Mouse (Mus musculus): ENCODE data around the gene Sf3b4. TPM values are rescaled to one million over a fixed set of nuclear protein-coding genes. Genes with fewer than 3 reads are reported as not detected.
"Not testable (repeated sequence)": the region's sequence is repeated elsewhere in the genome, so short reads cannot be mapped to it uniquely, and the experiment has no call there.

The Sf3b4 gene
- polyA plus RNA-seq, 1 experiment from 2014 or later, result 59.4 TPM

DNA sequence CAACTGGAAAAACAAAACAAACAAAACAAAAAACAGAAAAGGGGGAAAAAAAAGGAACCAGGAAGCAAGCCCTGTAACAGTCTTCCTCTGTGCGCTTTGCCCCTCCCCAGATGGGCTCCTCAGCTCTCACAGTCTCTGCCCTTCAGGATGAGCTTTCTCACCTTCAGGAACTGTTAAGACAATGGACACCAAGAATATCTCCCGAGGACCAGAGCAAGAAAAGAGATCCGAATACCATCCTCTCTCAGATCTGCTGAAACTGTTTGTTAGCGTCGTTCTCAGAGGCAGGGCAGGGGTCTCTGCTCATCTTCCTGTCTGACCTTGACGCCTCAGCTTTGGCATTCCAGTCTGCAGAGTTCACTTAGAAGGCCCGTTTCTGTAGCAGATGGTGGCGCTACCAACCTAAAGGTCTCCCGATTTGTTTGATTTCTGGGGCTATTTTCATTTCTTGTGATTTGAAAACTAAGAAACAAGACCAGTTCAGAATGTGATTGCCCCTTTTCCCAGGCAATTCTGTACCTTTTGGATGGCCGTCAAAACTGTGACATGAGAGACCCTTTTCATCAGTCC lies 1.1 kb upstream of the Sf3b4 start:
- H3K9ac ChIP-seq (ENCODE audit: low read depth, low read length), result peak overlapping the region; percentile 89
- WGBS (ENCODE audit: insufficient replicate concordance), result 36% methylated on average over 10 of the region's 10 CpGs
- H3K9me3 ChIP-seq (replicated peaks; ENCODE audit: control insufficient read depth, low read length), result no peaks in the 10 kb centered on the region
- peaks cover 15% of the 10 kb centered on the region for H3K4me1 ChIP-seq (ENCODE audit: control insufficient read depth, low read depth, low read length)
- no peaks in the 10 kb centered on the region for H3K27me3 ChIP-seq (ENCODE audit: control insufficient read depth, insufficient read depth, low read depth, low read length)
- peak overlapping the region; percentile 93 for H3K4me3 ChIP-seq (ENCODE audit: low read depth, low read length)
- ATAC-seq (ENCODE audit: low read depth), result no peak
- peak overlapping the region; percentile 97 for H3K27ac ChIP-seq (ENCODE audit: low read length)
- H3K4me2 ChIP-seq (ENCODE audit: low read depth, low read length), result peak overlapping the region; percentile 86
- peaks cover 18% of the 10 kb centered on the region for H3K36me3 ChIP-seq (ENCODE audit: control insufficient read depth, insufficient read depth)

DNA sequence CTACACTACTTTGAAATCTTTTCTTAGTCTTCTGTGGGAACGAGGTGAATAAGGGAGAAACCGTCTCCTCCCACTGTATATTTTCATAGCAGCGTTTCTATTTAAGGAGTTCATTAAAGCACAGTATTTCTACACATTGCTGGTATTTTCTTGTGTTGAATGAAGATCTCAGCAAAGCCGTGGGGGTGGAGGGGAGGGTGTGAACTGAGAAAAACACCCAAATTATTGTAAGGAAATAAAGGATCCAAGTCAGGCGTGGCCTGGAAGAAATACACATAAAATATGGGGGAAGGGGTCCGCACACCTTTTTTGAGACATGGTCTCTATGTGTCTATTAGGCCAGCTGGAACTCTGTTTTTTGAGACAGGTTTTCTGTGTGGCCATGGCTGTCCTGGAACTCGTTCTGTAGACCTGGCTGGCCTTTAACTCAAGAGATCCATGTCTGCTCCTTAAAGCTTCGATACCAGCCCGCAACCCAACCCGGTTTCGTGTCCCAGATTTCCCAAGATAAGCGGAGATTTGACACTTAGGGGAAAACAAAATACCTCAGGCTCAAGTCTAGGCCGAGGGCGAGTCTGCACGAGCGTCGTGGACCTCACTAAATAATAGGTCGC lies 442 bp upstream of the Sf3b4 start:
- H3K4me2 ChIP-seq (ENCODE audit: low read depth, low read length), result peak overlapping the region; percentile 86
- peaks cover 24% of the 10 kb centered on the region for H3K36me3 ChIP-seq (ENCODE audit: control insufficient read depth, insufficient read depth)
- H3K9ac ChIP-seq (ENCODE audit: low read depth, low read length), result peak overlapping the region; percentile 89
- H3K27ac ChIP-seq (ENCODE audit: low read length), result peak overlapping the region; percentile 97
- no peaks in the 10 kb centered on the region for H3K27me3 ChIP-seq (ENCODE audit: control insufficient read depth, insufficient read depth, low read depth, low read length)
- peak; percentile 7; the same call in 1 of the 2 replicates for ATAC-seq (ENCODE audit: low read depth)
- WGBS (ENCODE audit: insufficient replicate concordance), result 15% methylated on average over 18 of the region's 18 CpGs
- H3K4me1 ChIP-seq (ENCODE audit: control insufficient read depth, low read depth, low read length), result peaks cover 15% of the 10 kb centered on the region
- H3K9me3 ChIP-seq (replicated peaks; ENCODE audit: control insufficient read depth, low read length), result no peaks in the 10 kb centered on the region
- H3K4me3 ChIP-seq (ENCODE audit: low read depth, low read length), result peak overlapping the region; percentile 93

DNA sequence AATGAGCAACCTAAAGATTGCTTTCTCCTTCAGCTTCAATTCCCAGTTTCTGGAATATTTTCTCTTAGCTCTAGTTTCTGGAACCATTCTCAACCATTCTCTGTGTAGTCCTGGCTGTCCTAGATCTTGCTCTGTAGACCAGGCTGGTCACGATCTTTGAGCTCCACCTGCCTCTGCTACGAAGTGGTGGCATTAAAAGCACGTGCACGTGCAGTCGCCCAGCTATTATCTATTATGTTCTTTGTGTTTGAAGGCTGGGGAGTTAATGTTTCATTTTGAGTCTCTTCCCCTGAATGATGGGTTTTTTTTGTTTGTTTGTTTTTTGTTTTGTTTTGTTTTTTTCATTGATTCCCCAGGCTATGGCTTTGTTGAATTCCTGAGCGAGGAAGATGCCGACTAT lies 1.1 kb downstream of the Sf3b4 start:
- Histone ChIP-seq H3K27me3 (ENCODE audit: control insufficient read depth, insufficient read depth, low read depth, low read length) (no peaks in the 10 kb centered on the region), H3K4me3 (ENCODE audit: low read depth, low read length) (peak overlapping the region; percentile 93), H3K9ac (ENCODE audit: low read depth, low read length) (peak overlapping the region; percentile 89), H3K4me2 (ENCODE audit: low read depth, low read length) (peak overlapping the region; percentile 86), H3K36me3 (ENCODE audit: control insufficient read depth, insufficient read depth) (peaks cover 29% of the 10 kb centered on the region), H3K4me1 (ENCODE audit: control insufficient read depth, low read depth, low read length) (peaks cover 15% of the 10 kb centered on the region), H3K9me3 (replicated peaks; ENCODE audit: control insufficient read depth, low read length) (no peaks in the 10 kb centered on the region), H3K27ac (ENCODE audit: low read length) (peak overlapping the region; percentile 97; the same call in 1 of the 2 replicates)
- WGBS (ENCODE audit: insufficient replicate concordance), result 21% methylated on average over 7 of the region's 7 CpGs
- no peak for ATAC-seq (ENCODE audit: low read depth)

DNA sequence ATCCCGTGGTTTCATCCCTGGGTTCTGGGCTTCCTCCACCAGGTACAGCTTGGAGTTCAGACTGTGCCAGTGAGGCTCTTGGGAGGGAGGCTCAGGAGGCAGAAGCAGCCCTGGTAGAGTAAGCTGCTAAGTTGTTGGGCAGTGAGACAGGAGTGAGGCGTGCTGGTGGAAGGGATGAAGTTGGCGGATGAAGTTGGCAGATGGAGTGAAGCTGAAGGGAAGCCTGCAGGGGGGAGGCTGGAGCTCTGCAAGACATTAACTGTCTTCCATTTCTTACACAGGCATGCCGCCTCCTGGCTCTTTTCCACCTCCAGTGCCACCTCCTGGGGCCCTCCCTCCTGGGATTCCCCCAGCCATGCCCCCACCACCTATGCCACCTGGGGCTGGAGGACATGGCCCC lies 1.9 kb downstream of the Sf3b4 start:
- H3K9ac ChIP-seq (ENCODE audit: low read depth, low read length), result not testable (repeated sequence)

GRCm38 (mm10) chr3:96175251-96175650 lies 3.1 kb downstream of the Sf3b4 start:
- no peak for ATAC-seq (ENCODE audit: low read depth)
- Histone ChIP-seq H3K4me3 (ENCODE audit: low read depth, low read length) (no peak overlapping the region), H3K9me3 (replicated peaks; ENCODE audit: control insufficient read depth, low read length) (no peaks in the 10 kb centered on the region), H3K4me2 (ENCODE audit: low read depth, low read length) (no peak overlapping the region), H3K27ac (ENCODE audit: low read length) (no peak overlapping the region), H3K27me3 (ENCODE audit: control insufficient read depth, insufficient read depth, low read depth, low read length) (no peaks in the 10 kb centered on the region), H3K9ac (ENCODE audit: low read depth, low read length) (no peak overlapping the region), H3K4me1 (ENCODE audit: control insufficient read depth, low read depth, low read length) (peaks cover 15% of the 10 kb centered on the region), H3K36me3 (ENCODE audit: control insufficient read depth, insufficient read depth) (peaks cover 29% of the 10 kb centered on the region)
- WGBS (ENCODE audit: insufficient replicate concordance), result 89% methylated on average over 6 of the region's 6 CpGs

More for the DNA sequence above, 1.9 kb downstream of the Sf3b4 start:
- WGBS (ENCODE audit: insufficient replicate concordance), result 88% methylated on average over 4 of the region's 4 CpGs
- H3K4me2 ChIP-seq (ENCODE audit: low read depth, low read length); H3K4me3 ChIP-seq (ENCODE audit: low read depth, low read length); H3K27me3 ChIP-seq (ENCODE audit: control insufficient read depth, insufficient read depth, low read depth, low read length); ATAC-seq (ENCODE audit: low read depth); H3K9me3 ChIP-seq (replicated peaks; ENCODE audit: control insufficient read depth, low read length); H3K27ac ChIP-seq (ENCODE audit: low read length): not testable (repeated sequence)
- Histone ChIP-seq H3K4me1 (ENCODE audit: control insufficient read depth, low read depth, low read length) (peaks cover 15% of the 10 kb centered on the region), H3K36me3 (ENCODE audit: control insufficient read depth, insufficient read depth) (peaks cover 29% of the 10 kb centered on the region)

DNA sequence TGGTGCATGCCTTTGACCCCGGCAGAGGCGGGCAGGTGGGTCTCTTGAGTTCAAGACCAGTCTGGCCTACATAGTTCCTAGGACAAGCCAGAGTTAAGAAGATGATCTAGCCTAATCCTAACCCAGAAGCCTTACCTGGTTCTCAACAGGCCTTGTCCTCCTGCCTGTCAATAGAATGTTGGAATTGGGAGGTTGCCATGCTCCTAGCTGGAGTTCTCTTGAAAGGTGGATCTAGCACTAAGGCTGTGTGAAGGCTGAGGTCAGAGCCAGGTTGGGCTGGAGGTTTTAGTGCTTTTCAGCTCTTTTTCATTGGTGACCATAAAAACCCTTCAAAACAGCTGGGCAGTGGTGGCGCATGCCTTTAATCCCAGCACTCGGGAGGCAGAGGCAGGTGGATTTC lies 6.3 kb downstream of the Sf3b4 start:
- H3K9me3 ChIP-seq (replicated peaks; ENCODE audit: control insufficient read depth, low read length), result no peaks in the 10 kb centered on the region
- H3K27ac ChIP-seq (ENCODE audit: low read length), result no peak overlapping the region
- 80% methylated on average over 4 of the region's 4 CpGs for WGBS (ENCODE audit: insufficient replicate concordance)
- no peak overlapping the region for H3K4me2 ChIP-seq (ENCODE audit: low read depth, low read length)
- peaks cover 29% of the 10 kb centered on the region for H3K36me3 ChIP-seq (ENCODE audit: control insufficient read depth, insufficient read depth)
- H3K9ac ChIP-seq (ENCODE audit: low read depth, low read length), result no peak overlapping the region
- ATAC-seq (ENCODE audit: low read depth), result no peak
- H3K4me3 ChIP-seq (ENCODE audit: low read depth, low read length), result no peak overlapping the region
- H3K27me3 ChIP-seq (ENCODE audit: control insufficient read depth, insufficient read depth, low read depth, low read length), result peaks cover 8% of the 10 kb centered on the region
- H3K4me1 ChIP-seq (ENCODE audit: control insufficient read depth, low read depth, low read length), result peaks cover 2% of the 10 kb centered on the region; the same call in 1 of the 2 replicates

GRCm38 (mm10) chr3:96178902-96179301 lies 6.8 kb downstream of the Sf3b4 start:
- H3K9me3 ChIP-seq (replicated peaks; ENCODE audit: control insufficient read depth, low read length), result no peaks in the 10 kb centered on the region
- ATAC-seq (ENCODE audit: low read depth), result no peak
- no peak overlapping the region for H3K9ac ChIP-seq (ENCODE audit: low read depth, low read length)
- H3K4me1 ChIP-seq (ENCODE audit: control insufficient read depth, low read depth, low read length), result peaks cover 1% of the 10 kb centered on the region; the same call in 1 of the 2 replicates
- no peak overlapping the region for H3K4me2 ChIP-seq (ENCODE audit: low read depth, low read length)
- WGBS (ENCODE audit: insufficient replicate concordance), result 62% methylated on average over 2 of the region's 2 CpGs
- H3K4me3 ChIP-seq (ENCODE audit: low read depth, low read length), result no peak overlapping the region
- H3K36me3 ChIP-seq (ENCODE audit: control insufficient read depth, insufficient read depth), result peaks cover 29% of the 10 kb centered on the region
- H3K27ac ChIP-seq (ENCODE audit: low read length), result no peak overlapping the region
- H3K27me3 ChIP-seq (ENCODE audit: control insufficient read depth, insufficient read depth, low read depth, low read length), result peaks cover 8% of the 10 kb centered on the region

- Histone ChIP-seq H3K4me3 (ENCODE audit: low read depth, low read length) (no peak overlapping the region), H3K36me3 (ENCODE audit: control insufficient read depth, insufficient read depth) (peaks cover 25% of the 10 kb centered on the region), H3K4me2 (ENCODE audit: low read depth, low read length) (no peak overlapping the region), H3K9me3 (replicated peaks; ENCODE audit: control insufficient read depth, low read length) (no peaks in the 10 kb centered on the region), H3K4me1 (ENCODE audit: control insufficient read depth, low read depth, low read length) (no peaks in the 10 kb centered on the region; the same call in 1 of the 2 replicates), H3K27ac (ENCODE audit: low read length) (no peak overlapping the region), H3K9ac (ENCODE audit: low read depth, low read length) (no peak overlapping the region), H3K27me3 (ENCODE audit: control insufficient read depth, insufficient read depth, low read depth, low read length) (peaks cover 8% of the 10 kb centered on the region)
- 67% methylated on average over 4 of the region's 4 CpGs for WGBS (ENCODE audit: insufficient replicate concordance)
- ATAC-seq (ENCODE audit: low read depth), result no peak
Observed at GRCm38 (mm10) chr3:96179531-96179930, 7.4 kb downstream of the Sf3b4 start.

- no peak within 1 kb of the TSS for H3K9ac ChIP-seq (ENCODE audit: low read depth, low read length)
- no peak for ATAC-seq (ENCODE audit: low read depth)
- H3K4me1 ChIP-seq (ENCODE audit: control insufficient read depth, low read depth, low read length), result no peaks in the 10 kb centered on the region
- WGBS (ENCODE audit: insufficient replicate concordance), result under 1% methylated on average over 21 of the region's 23 CpGs
- no peak within 1 kb of the TSS for H3K27ac ChIP-seq (ENCODE audit: low read length)
- peaks cover 13% of the 10 kb centered on the region for H3K36me3 ChIP-seq (ENCODE audit: control insufficient read depth, insufficient read depth)
- peak within 1 kb of the TSS; percentile 53 for H3K4me2 ChIP-seq (ENCODE audit: low read depth, low read length)
- peak within 1 kb of the TSS; percentile 33 for H3K4me3 ChIP-seq (ENCODE audit: low read depth, low read length)
- H3K27me3 ChIP-seq (ENCODE audit: control insufficient read depth, insufficient read depth, low read depth, low read length), result peaks cover 8% of the 10 kb centered on the region
- no peaks in the 10 kb centered on the region for H3K9me3 ChIP-seq (replicated peaks; ENCODE audit: control insufficient read depth, low read length)
Observed at GRCm38 (mm10) chr3:96180727-96181477, 8.8 kb downstream of the Sf3b4 start, which contains the start of gene Sv2a. Gene Sv2a, plus strand, starts transcription at chr3:96181151.

Measured in liver, embryonic 16.5 days (tissue).